Mouse (Mus musculus) myocyte (in vitro differentiated cells): ENCODE data around the gene Sh2d7.

Experiments
- CEBPB ChIP-seq: IDR thresholded peaks from 2 replicates; pipeline ENCODE4 v1.6.1; 2011; ENCODE audit warnings: mild to moderate bottlenecking, moderate library complexity; ENCODE audit not compliant: poor library complexity, insufficient read depth, severe bottlenecking
- E2F4 ChIP-seq: IDR thresholded peaks from one replicate; pipeline ENCODE4 v1.6.1; 2011; ENCODE audit warnings: mild to moderate bottlenecking, control low read depth, moderate library complexity; ENCODE audit not compliant: insufficient read depth
- MAX ChIP-seq: IDR thresholded peaks from one replicate; pipeline ENCODE4 v1.6.1; 2011; ENCODE audit warnings: low read depth, mild to moderate bottlenecking, control low read depth
- MYOG ChIP-seq, 3 experiments: IDR thresholded peaks; one replicate each; pipeline ENCODE4 v1.6.1; 2011; ENCODE audit warnings: control low read depth in 2 of 3, low read depth in 2 of 3, mild to moderate bottlenecking in 2 of 3; ENCODE audit not compliant: insufficient read length in 2 of 3, control insufficient read depth in 1 of 3, insufficient read depth in 1 of 3
- POLR2A ChIP-seq: IDR thresholded peaks from one replicate; pipeline ENCODE4 v1.6.1; 2011; ENCODE audit warnings: low read depth, mild to moderate bottlenecking, control low read depth, moderate library complexity; ENCODE audit not compliant: insufficient read length
- POLR2AphosphoS2 ChIP-seq: IDR thresholded peaks from one replicate; pipeline ENCODE4 v1.6.1; 2011; ENCODE audit warnings: low read depth, control low read depth; ENCODE audit not compliant: insufficient read length
- SRF ChIP-seq: IDR thresholded peaks from one replicate; pipeline ENCODE4 v1.6.1; 2011; ENCODE audit warnings: low read depth; ENCODE audit not compliant: control insufficient read depth, insufficient read length
- USF1 ChIP-seq: IDR thresholded peaks from one replicate; pipeline ENCODE4 v1.6.1; 2011; ENCODE audit warnings: low read depth, mild to moderate bottlenecking, control low read depth, moderate library complexity

DNA sequence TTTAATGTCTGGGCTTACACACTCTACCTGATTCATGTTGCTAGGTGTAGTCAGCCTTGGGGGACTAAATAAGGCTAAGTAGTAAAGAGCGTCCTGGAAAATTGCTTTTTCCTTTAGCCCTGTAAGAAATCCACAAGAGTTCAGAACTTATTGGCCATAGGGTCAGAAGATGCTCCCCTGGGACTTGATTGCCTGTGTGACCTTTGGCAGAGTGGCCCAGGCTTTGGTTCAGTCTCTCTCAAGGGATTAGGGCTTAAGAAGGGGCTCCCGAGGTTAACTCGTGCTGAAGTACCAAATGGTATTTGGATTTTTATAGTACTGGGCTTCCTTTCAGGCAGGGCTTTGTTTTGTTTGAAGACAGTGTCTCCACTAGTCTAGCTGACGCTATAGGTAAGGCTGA is 49.1 kb downstream of the Sh2d7 start:
- no peak for TF ChIP-seq SRF
- no peak for TF ChIP-seq USF1
- TF ChIP-seq MAX = no peak
- no peak for TF ChIP-seq POLR2A
- no peak for TF ChIP-seq CEBPB
- TF ChIP-seq MYOG (IDR thresholded peaks at IDR 0.05; ENCODE audit: control insufficient read depth in 1 of 3, insufficient read depth in 1 of 3, insufficient read length in 2 of 3, low read depth in 2 of 3) = no peak
- no peak for TF ChIP-seq E2F4
- no peak for TF ChIP-seq POLR2AphosphoS2
